Mouse (Mus musculus): ENCODE data around the gene Elovl6.

DNA sequence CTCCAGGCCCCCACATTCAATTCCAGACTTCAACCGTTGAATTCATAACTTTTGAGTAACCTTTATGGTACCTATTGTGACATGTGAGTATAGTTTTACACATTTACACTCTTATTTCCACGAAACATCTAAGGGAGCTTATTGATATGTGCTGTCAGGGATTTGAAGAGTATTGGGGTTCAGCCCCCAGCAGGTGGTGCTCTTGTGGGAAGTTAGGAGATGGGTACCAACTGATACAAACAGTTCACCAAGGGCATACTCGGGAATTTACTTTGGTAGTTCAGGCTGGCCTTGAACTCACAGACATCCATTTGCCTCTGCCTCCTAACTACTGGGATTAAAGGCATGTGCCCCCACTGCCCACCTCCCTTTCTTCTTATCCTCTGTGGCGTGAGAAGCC lies 11.7 kb upstream of the Elovl6 start:
- TF ChIP-seq CTCF (IDR thresholded peaks at IDR 0.05; ENCODE audit: control insufficient read depth, insufficient read depth, low read length) = no peak
- TF ChIP-seq POLR2A (IDR thresholded peaks at IDR 0.05; ENCODE audit: borderline replicate concordance, control insufficient read depth, low read depth, low read length) = no peak
